Mouse (Mus musculus): ENCODE measurements around the gene Ttc28. TPM values are rescaled to one million over a fixed set of nuclear protein-coding genes. Genes with fewer than 3 reads are reported as not detected.

Gene Ttc28
- 10.7 TPM for polyA plus RNA-seq (2014; fragmentation: Illumina TruSeq; extraction: RNeasy Lipid Tissue Mini Kit (QIAGEN cat#74804); ENCODE audit: low read depth, low replicate concordance)

DNA sequence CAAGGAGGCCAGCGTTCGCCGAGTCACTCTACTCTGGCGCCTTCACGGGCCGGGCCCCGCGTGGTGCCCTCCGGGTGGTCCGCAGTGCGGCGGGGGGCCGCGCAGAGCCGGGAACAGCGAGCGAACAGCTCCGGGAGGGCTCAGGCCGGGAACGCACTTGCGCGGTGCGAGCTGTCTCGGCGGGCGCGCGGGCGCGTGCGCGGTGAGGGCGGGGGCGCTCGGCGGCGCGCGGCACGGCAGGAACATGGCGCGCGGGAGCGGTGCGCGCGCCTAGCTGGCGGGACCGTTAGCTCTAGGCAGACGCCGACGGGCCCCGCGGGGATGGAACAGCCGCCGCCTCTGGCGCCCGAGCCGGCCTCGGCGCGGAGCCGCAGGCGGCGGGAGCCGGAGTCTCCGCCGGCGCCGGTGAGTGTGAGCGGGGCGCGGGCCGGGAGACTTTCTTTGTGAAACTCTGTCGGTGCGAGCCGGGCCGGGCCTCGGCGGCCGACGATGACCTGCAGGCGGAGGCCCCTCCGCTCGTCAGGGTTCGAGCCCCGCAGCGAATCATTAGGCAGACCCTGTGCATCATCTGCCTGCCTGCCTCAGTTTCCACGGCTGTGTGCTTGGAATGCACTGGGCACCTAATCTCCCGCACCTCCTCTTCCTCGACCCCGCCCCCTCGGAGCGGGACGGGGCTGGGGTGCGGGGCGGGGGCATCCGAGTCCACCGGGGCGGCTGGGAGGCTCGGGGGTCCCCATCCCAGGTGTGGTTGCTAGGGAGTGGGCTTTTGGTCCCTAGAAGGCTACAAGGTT lies at the start of gene Ttc28:
TSS of gene Ttc28 (plus strand) at position 220 of the 791 bp plus-strand sequence.

DNA sequence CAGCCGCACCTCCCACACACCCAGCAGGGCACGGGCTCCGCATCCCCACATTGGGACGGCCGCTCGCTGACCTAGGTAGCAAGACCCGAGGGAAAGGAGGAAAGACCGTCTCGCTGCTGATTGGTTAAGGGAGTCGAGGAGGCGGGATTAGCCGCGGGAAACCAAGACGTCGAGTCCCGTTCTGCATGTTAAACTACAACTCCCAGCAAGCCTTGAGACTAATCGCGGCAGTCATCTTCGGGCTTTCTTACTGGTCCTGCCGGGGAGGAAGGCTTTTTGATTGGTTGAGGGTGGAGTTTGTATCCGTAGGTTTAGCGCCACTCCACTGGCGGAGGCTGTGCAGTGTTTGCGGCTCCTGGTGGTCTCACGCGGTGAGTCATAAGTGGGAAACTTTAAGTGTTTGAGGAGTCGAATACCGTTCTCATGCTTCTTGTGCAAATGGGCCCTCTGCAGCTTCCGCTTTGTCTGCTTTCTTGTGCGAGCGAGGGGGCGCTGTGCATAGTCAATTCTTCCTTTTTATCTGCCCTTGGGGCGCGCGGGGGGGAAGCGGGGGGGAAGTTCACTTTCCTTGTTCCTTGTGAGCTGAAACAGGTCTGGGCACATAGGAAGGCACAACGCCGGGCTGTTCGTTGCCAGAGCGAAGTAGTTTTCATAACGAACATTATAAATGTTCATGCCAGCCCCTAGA lies 39.8 kb upstream of the Ttc28 start, which contains the start of the genes Hscb and Chek2:
TSS of gene Hscb (minus strand) at position 100 of the 688 bp plus-strand sequence.
TSS of gene Chek2 (plus strand) at position 302 of the 688 bp plus-strand sequence.

DNA sequence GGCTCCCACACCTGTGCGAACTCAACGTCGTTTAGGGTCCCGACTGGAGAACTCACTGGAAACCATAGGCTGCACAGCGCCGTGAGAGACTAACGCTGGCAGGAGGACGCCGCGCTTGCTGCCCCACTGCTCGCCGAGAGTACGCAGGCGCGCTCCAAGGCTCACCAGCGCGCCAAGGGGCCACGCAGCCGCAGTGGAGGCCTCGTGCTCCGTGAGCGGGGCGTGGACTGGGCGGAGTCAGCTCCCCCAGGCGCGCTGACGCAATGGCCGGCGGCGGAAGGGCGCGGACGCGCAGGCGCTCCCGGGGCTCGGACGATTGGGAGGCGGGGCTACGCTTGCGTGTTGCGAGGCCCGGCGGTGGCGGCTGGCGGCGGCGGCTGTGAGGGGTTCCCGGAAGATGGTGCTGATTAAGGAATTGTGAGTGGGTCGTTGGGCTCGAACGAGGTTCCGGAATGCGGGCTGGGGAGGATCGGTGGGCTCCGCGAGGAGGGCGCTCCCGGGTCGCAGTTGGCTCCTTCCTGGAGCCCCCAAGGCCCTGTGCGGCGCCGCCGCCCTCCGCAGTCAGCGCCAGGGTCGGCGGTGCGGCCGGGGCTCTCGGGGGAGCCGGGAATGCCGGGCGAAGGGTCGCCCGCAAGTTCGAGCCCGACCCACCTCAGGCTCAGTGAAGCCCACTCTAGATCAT lies 451.0 kb downstream of the Ttc28 start, which contains the start of gene Pitpnb:
TSS of gene Pitpnb (plus strand) at position 347 of the 682 bp plus-strand sequence.

Other genes with a start within 250 kb of the Ttc28 start
- 11.9 TPM for gene Noc4l, start 226.4 kb upstream of the Ttc28 start, polyA plus RNA-seq (2014; fragmentation: Illumina TruSeq; extraction: RNeasy Lipid Tissue Mini Kit (QIAGEN cat#74804); ENCODE audit: low read depth, low replicate concordance)
- 10.6 TPM for gene Ddx51, start 226.4 kb upstream of the Ttc28 start, polyA plus RNA-seq (2014; fragmentation: Illumina TruSeq; extraction: RNeasy Lipid Tissue Mini Kit (QIAGEN cat#74804); ENCODE audit: low read depth, low replicate concordance)
- 25.6 TPM for gene Ep400, start 109.1 kb upstream of the Ttc28 start, polyA plus RNA-seq (2014; fragmentation: Illumina TruSeq; extraction: RNeasy Lipid Tissue Mini Kit (QIAGEN cat#74804); ENCODE audit: low read depth, low replicate concordance)
- gene Pus1, start 99.1 kb upstream of the Ttc28 start, polyA plus RNA-seq (2014; fragmentation: Illumina TruSeq; extraction: RNeasy Lipid Tissue Mini Kit (QIAGEN cat#74804); ENCODE audit: low read depth, low replicate concordance), result 16.3 TPM
- gene Ulk1, start 69.7 kb upstream of the Ttc28 start, polyA plus RNA-seq (2014; fragmentation: Illumina TruSeq; extraction: RNeasy Lipid Tissue Mini Kit (QIAGEN cat#74804); ENCODE audit: low read depth, low replicate concordance), result 30.5 TPM
- gene Hscb, start 40.0 kb upstream of the Ttc28 start, polyA plus RNA-seq (2014; fragmentation: Illumina TruSeq; extraction: RNeasy Lipid Tissue Mini Kit (QIAGEN cat#74804); ENCODE audit: low read depth, low replicate concordance), result 25.8 TPM
- gene Chek2, start 39.8 kb upstream of the Ttc28 start, polyA plus RNA-seq (2014; fragmentation: Illumina TruSeq; extraction: RNeasy Lipid Tissue Mini Kit (QIAGEN cat#74804); ENCODE audit: low read depth, low replicate concordance), result 9.3 TPM

All from adipose tissue, adult 10 weeks (tissue).